Mouse (Mus musculus): ENCODE measurements around the gene Cdr2l.

Cdr2l gene

DNA sequence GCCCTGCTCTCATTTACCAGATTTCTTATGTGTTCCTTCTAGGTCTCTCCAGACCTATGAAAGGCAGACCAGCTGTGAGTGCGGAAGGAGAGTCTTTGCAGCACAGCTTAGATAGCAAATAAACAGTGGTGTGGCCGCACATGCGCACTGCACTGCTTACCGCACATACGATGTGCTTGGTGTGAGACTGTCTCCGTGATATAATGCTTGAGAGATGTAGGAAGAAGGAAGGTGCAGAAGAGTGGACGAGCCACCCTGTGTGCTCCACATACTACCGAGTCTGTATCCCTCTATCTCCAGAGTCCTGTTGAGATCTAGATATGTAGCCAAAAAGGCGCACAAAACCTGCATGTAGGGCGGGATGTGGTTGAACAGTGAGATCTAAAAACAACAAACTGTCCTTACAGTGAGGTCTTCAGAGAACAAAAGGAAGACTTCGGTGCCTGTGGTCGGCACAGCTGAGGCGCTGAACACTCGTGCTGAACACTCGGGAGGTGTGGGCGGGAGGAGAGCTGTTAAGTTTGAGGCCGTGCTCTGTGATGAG, 25.2 kb downstream of the Cdr2l start:
- DNase-seq (ENCODE audit: low read depth) = no peak

- no peak for DNase-seq (ENCODE audit: low read depth)
These were observed 26.7 kb downstream of the Cdr2l start for GRCm38 (mm10) chr11:115408266-115408920.

DNA sequence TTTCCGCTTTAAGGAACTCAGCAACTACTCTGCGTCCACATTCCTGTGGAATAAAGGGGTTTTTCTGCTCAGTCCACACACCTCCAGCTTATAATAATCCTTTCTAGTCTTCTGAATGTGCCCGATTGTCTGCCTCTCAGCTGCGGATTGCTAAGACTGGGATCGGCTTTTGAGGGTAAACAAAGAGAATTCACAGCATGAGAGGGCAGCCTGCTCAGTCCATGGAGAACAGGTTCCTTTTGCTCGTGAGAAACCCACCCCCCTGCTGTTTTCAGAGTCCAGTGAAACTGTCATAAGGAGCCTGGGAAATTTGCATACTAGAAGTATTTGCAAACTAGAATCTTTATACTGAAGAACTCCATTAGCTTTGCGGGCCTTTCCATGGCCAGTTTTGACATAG, 27.8 kb downstream of the Cdr2l start:
- no peak for DNase-seq (ENCODE audit: low read depth)

DNA sequence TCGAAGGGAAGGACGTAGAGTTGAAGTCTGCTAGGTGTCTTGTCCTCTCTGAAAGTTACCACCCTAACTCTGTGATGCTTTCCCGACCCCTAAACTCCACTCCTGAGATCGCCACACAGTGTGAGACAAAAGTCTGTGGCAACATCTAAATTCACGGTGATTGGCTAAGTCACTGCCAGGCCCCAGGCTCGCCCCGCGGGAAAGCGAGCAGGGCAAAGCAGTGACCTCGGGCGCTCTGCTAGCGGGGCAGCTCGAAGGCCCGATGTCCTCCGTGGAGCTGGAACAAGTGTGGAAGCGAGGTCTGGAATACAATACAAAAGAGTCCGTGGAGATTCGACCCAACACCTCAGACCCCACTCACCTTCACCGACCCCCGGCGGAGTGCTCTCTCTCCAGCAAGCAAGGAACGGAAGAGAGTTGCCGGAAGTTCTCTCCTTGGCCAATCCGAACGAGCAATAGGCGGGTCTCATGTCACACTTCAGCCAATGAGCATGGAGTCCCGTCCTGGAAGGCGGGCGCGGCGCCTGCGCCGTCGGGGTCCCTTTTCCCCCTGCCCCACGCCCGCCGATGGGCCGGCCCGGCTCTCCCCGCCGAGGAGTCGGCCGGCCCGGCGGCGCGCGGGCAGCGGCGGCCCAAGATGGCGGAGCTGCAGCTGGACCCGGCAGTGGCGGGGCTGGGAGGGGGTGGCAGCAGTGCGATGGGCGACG, 38.0 kb downstream of the Cdr2l start, which contains the start of the genes Atp5h and Kctd2:
Gene Atp5h, minus strand, starts transcription at position 432 of the 707 bp plus-strand sequence.
Gene Kctd2, plus strand, starts transcription at position 598 of the 707 bp plus-strand sequence.
- peak; percentile 91 for DNase-seq (ENCODE audit: low read depth)

DNA sequence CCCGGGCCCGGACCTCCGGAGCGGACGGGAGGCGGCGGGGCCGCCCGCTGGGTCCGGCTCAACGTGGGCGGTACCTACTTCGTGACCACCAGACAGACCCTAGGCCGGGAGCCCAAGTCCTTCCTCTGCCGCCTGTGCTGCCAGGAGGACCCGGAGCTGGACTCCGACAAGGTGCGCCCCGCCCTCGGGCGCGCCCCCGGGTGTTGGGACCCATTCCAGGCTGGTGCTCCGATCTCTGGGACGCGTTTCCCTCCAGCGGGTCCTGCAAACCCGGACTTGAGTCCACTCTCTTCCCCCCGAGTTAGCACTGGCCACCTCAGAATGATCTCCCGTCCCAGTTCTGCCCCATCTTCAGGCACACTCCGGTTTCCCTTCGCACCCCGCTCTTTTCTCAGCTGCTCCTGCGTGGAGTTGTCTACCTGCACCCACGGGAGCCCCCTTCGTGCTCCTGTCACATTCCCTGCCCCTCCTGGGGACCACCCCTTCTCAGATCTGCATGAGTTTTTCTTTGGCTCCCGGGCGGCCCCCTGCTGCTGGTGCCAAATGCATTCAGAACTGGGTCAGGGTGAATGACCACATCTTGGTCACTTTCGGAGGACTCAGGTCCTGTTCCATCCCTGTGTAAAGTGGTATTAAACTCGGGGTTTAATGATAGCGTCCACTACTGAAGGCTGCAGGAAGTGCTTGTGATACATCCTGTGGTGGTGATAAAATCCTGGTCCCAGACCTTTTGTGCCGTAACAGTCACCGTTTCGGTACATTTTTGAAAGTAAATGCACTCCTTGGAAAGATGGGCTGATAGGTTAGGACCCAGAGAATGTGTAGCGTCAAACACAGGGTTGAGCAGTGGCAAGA, 38.8 kb downstream of the Cdr2l start:
- DNase-seq (ENCODE audit: low read depth) = no peak

DNA sequence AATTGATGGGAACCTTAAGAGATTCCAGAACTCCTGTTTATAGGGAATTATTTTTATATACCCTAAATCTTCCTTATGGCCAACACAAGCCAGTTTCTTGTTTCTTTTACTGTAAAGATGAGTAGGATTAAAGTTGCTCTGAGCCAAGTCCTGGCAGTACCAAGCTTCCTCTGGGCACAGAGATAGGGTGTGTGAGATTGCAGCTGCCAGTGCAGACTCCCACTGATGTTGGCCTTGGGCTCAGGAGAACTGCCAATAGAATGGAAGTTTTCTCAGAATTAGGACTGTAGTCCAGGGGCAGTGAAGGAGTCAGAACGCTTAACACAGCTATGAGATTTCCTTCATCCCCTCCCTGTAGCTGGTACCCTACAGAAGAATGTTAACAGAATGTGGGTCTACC, 39.6 kb downstream of the Cdr2l start:
- no peak for DNase-seq (ENCODE audit: low read depth)

GRCm38 (mm10) chr11:115421972-115422371, 40.3 kb downstream of the Cdr2l start:
- no peak for DNase-seq (ENCODE audit: low read depth)

DNA sequence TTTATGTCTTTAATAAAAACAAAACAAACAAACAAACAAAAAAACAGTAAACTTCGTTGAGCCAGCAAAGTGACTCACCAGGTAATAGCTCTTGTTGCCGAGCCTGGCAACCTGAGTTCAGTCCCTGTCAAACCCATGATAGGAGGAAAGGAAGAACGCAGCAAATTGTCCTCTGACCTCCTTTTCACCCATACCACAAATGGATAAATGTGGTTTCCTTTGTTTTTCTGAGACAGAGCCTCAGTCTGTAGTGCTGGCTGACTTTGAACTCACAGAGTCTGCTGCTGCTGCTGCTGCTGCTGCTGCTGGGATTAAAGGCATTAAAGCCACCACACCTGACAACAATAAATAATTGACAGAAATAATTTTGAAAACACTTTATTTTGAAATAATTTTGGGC, 41.4 kb downstream of the Cdr2l start:
- no peak for DNase-seq (ENCODE audit: low read depth)

- no peak for DNase-seq (ENCODE audit: low read depth)
These were observed 43.0 kb downstream of the Cdr2l start for GRCm38 (mm10) chr11:115424666-115425065.

- DNase-seq (ENCODE audit: low read depth) = no peak
These were observed 44.0 kb downstream of the Cdr2l start for GRCm38 (mm10) chr11:115425671-115426070.

DNA sequence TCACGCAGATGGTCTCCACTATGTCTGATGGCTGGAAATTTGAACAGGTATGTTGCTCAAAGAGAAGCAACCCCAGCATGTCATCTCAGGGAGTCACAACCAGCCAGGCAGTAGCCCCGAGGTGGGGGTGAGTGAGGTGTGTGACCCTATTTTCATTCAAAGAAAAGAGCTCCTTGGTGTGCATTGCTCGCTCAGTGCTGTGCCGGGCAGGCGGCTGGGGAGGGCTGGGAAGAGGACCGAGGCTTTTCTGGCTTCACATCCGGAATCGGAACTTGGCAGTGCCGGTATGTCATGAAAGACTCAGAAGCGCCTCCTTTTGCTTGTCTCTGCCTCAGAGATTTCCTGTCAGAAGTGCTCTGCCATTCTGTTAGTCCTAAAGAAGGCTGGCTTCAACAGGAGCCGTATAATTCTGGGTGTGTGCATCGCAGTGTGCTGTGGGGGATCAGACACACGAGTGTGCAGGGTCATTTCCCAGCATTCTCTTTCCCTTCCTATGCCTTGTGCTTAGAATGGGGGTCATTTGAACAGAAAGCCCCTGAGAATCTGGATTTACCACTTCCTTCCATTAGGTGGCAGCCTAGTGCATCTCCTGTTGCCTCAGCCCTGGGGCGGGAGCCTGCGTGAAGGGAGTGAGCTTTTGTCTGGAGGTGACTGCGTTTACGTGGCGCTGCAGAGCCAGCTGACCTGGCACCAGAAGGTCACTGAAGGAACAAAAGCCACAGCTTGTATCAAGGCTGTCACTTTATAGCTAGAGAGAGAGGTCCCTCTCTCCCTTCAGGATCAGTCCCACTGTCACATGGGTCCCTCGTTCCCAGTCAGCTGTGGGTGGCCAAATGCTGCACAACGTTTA, 46.0 kb downstream of the Cdr2l start:
- peak; percentile 72 for DNase-seq (ENCODE audit: low read depth)

- no peak for DNase-seq (ENCODE audit: low read depth)
These were observed 47.6 kb downstream of the Cdr2l start for GRCm38 (mm10) chr11:115429307-115429706.

DNA sequence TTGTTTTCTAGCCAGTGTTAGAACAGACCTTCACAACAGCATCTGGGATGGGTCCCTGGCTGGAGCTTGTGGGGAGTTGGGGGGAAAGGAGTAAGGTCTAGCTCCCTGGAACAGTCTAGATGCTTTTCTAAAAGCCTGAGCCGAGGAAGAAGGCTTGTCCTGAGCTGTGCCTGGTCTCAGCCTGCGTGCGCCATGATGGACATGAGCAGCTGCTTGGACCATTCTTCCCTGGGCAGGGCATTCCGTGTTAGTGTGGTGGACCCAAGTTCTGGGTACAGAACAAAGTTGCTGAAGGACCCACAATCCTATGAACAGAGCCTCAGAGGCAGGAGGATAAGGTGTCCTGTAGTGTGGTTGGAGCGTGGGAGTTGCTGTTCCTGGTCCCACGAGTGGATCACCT, 48.8 kb downstream of the Cdr2l start:
- no peak for DNase-seq (ENCODE audit: low read depth)

DNA sequence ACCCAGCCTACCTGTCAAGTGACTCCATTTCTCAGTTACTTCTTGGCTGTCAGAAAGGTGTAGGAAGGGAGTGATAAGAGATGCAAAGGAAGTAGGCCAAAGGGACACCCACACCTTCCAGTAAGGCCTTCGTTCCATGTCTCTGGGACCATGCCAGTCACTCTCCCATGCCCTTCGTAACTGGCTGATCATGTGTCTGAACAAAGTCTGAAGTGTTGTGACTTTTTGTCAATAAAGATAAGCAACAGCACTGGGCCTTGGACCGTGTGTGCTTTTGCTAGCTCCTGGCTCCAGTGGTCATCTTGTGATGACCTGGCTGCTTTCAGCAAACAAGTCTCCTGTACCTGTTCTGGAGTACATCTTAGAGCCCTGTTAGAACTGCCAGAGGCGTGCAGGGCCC, 51.1 kb downstream of the Cdr2l start:
- no peak for DNase-seq (ENCODE audit: low read depth)

DNA sequence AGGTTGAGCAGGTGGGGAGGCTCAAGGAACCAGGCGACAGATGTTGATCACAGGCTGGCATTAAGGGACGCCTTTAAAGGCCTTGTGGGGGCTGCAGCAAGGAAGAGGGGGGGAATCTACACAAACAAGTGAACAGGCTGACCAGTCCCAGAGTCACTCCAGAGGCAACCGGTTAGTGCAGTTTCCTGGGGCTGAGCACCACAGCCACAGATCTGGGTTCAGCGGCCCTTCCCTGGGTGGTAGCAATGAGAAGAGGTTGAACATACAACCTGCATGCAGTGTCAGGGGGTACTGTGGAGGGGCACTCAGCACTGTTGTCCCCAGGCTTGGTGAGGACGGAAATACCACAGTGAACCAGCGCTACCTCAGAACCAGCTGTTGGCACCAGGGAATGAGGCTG, 51.6 kb downstream of the Cdr2l start:
- DNase-seq (ENCODE audit: low read depth) = no peak

- DNase-seq (ENCODE audit: low read depth) = no peak
These were observed 54.1 kb downstream of the Cdr2l start for GRCm38 (mm10) chr11:115435596-115436337.

DNA sequence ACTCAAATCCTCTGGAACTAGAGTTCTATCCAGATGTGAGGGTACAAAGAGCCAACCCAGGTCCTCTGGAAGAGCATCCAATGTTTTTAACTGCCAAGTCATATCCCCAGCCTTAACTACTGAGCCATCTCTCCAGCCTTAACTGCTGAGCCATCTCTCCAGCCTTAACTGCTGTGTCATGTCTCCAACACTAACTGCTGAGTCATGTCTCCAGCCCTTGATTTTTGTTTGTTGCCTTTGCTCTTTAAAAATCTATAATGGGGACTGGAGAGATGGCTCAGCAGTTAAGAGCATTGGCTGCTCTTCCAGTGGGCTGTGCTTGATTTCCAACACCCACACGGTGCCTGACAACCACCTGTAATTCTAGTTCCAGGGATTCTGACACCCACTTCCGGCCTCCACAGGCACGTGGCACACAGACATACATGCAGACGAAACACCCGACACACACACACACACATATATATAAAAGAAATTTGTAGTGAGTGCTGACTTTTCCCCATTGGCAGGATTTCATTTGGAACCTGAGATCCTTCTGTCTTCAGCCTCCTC, 55.9 kb downstream of the Cdr2l start:
- no peak for DNase-seq (ENCODE audit: low read depth)

DNA sequence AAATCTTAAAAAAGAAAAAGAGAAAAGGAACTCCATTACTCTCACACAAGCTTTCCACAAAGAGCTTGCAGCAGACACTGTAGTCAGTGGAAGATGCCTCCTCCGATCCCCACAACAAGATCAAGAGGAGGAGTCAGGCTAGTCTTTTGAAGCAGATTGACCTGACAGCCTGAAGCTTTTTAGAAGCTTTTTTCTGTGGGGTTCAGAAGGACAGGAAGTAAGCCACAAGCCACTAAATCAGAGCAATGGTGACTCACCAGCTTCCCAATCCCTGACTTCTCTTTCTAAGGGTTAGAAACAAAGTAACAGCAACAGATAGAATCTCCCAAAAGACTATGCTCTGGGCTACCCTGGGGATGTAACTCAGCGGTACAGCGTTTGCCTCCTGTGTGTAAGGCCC, 57.6 kb downstream of the Cdr2l start:
- DNase-seq (ENCODE audit: low read depth) = no peak

- no peak for DNase-seq (ENCODE audit: low read depth)
These were observed 58.3 kb downstream of the Cdr2l start, which contains the start of gene Trim80 for GRCm38 (mm10) chr11:115439906-115440595. TSS of gene Trim80 (plus strand) at chr11:115440545.

DNA sequence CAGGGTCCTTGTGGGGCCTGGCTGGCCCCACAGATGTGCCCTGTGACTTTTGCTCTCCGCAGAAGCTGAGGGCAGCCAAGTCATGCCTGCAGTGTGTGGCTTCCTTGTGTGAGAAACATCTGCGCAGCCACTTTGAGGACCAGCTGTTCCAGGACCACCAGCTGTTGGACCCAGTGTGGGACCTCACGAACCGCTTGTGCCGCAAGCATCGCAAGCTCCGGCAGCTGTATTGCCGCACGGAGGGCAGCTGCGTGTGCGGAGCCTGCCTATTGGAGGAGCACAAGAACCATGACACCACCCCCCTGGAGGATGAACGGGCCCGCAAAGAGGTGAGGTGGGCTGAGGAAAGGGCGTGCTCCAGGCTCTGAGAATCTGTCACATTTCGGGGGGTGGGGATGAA, 59.7 kb downstream of the Cdr2l start:
- no peak for DNase-seq (ENCODE audit: low read depth)

All from c-Kit-positive CD71-negative TER-119-negative erythroid progenitor cells, embryonic 14.5 days (primary cell).